Mouse (Mus musculus) kidney, adult 2 months (tissue): ENCODE data around the gene Lcn5. TPM values are rescaled to one million over a fixed set of nuclear protein-coding genes. Genes with fewer than 3 reads are reported as not detected.
"Not testable (repeated sequence)": the region's sequence is repeated elsewhere in the genome, so short reads cannot be mapped to it uniquely, and the experiment has no call there.

ENCODE experiments used
- DNase-seq: peaks from one replicate; pipeline ENCODE4 v3.0.0; 2021
- H3K27ac ChIP-seq: fragments of 200-500 bp; 2 replicates; pipeline ENCODE4 v1.5.1; 2012; ENCODE audit warnings: low read depth, low read length, control low read depth, inconsistent platforms; ENCODE audit not compliant: insufficient read depth
- H3K27me3 ChIP-seq: fragments of 200-500 bp; replicated peaks from 2 replicates; pipeline ENCODE4 v1.6.1; 2012; ENCODE audit warnings: mild to moderate bottlenecking, moderate library complexity, low read length, inconsistent platforms; ENCODE audit not compliant: control insufficient read depth, insufficient read depth
- H3K36me3 ChIP-seq: fragments of 200-500 bp; 2 replicates; pipeline ENCODE4 v1.6.1; 2012; ENCODE audit warnings: mild to moderate bottlenecking, moderate library complexity, low read length, inconsistent platforms; ENCODE audit not compliant: control insufficient read depth, insufficient read depth
- H3K4me1 ChIP-seq: fragments of 200-500 bp; 2 replicates; pipeline ENCODE4 v1.6.1; 2011; ENCODE audit warnings: low read length; ENCODE audit not compliant: control insufficient read depth, insufficient read depth
- H3K4me3 ChIP-seq: fragments of 200-500 bp; 2 replicates; pipeline ENCODE4 v1.5.1; 2011; ENCODE audit warnings: mild to moderate bottlenecking, low read depth, low read length, control low read depth; ENCODE audit not compliant: insufficient read depth
- CTCF ChIP-seq: fragments of 200-500 bp; conservative IDR thresholded peaks from 2 replicates; pipeline ENCODE4 v1.5.1; 2011; ENCODE audit warnings: low read depth, mild to moderate bottlenecking, control low read depth, low read length, moderate library complexity, mixed read lengths; ENCODE audit not compliant: insufficient read depth, insufficient read length
- POLR2A ChIP-seq: fragments of 200-500 bp; IDR thresholded peaks from one replicate; pipeline ENCODE4 v1.6.1; 2011; ENCODE audit warnings: low read depth, low read length, control low read depth
- WGBS: fragments of 180-500 bp; shearing (Covaris S2); methylation state at CpG from one replicate; pipeline ENCODE4 v1.1.7; 2018; 5-methylcytosine and 5-hydroxymethylcytosine counted together
- polyA plus RNA-seq: library from polyadenylated mRNA; depleted of rRNA; stranded (reverse); fragments of >200 nt; gene quantifications from 2 replicates; pipeline ENCODE4 v1.2.3, GENCODE M21; 2012; rRNA removed

Lcn5 gene
- polyA plus RNA-seq, 1 experiment, result not detected

- TF ChIP-seq CTCF (no peak), POLR2A (no peak)
- Histone ChIP-seq H3K4me3 (no peak overlapping the region), H3K27ac (no peak overlapping the region), H3K36me3 (no peaks in the 10 kb centered on the region), H3K4me1 (no peaks in the 10 kb centered on the region), H3K27me3 (no peaks in the 10 kb centered on the region)
- WGBS, result 76% methylated on average over 5 of the region's 5 CpGs
- DNase-seq, result no peak
These were observed 43.2 kb downstream of the Lcn5 start for GRCm38 (mm10) chr2:25701001-25701400.

GRCm38 (mm10) chr2:25703706-25704105 lies 46.0 kb downstream of the Lcn5 start:
- no peak overlapping the region for H3K27ac ChIP-seq
- H3K4me3 ChIP-seq, result no peak overlapping the region
- DNase-seq, result no peak
- no peak for TF ChIP-seq POLR2A
- TF ChIP-seq CTCF, result no peak
- no peaks in the 10 kb centered on the region for H3K4me1 ChIP-seq
- H3K36me3 ChIP-seq, result no peaks in the 10 kb centered on the region
- WGBS, result 67% methylated on average over 4 of the region's 4 CpGs
- H3K27me3 ChIP-seq, result no peaks in the 10 kb centered on the region

- peak within 1 kb of the TSS; percentile 81 for H3K4me3 ChIP-seq
- H3K4me1 ChIP-seq, result no peaks in the 10 kb centered on the region
- H3K36me3 ChIP-seq, result no peaks in the 10 kb centered on the region
- TF ChIP-seq POLR2A, result no peak
- TF ChIP-seq CTCF, result peak; percentile 65
- peak; percentile 73 for DNase-seq
- H3K27me3 ChIP-seq, result no peaks in the 10 kb centered on the region
- H3K27ac ChIP-seq, result no peak within 1 kb of the TSS
- under 1% methylated on average over 78 of the region's 78 CpGs for WGBS
These were observed 49.1 kb downstream of the Lcn5 start, which contains the start of gene Bmyc for GRCm38 (mm10) chr2:25706643-25707481. Gene Bmyc (plus strand): TSS chr2:25706739.

- DNase-seq, result peak; percentile 35
- no peaks in the 10 kb centered on the region for H3K27me3 ChIP-seq
- no peak overlapping the region for H3K4me3 ChIP-seq
These were observed 50.4 kb downstream of the Lcn5 start for GRCm38 (mm10) chr2:25708121-25708520.

GRCm38 (mm10) chr2:25709056-25709455 lies 51.3 kb downstream of the Lcn5 start:
- H3K4me3 ChIP-seq, H3K27ac ChIP-seq, H3K27me3 ChIP-seq, DNase-seq, H3K36me3 ChIP-seq, H3K4me1 ChIP-seq: not testable (repeated sequence)
- 100% methylated on average over 1 of the region's 1 CpGs for WGBS

More at GRCm38 (mm10) chr2:25708121-25708520, 50.4 kb downstream of the Lcn5 start:
- no peaks in the 10 kb centered on the region for H3K36me3 ChIP-seq
- 85% methylated on average over 2 of the region's 2 CpGs for WGBS
- H3K4me1 ChIP-seq, result no peaks in the 10 kb centered on the region
- no peak overlapping the region for H3K27ac ChIP-seq
- no peak for TF ChIP-seq POLR2A
- TF ChIP-seq CTCF, result no peak; the same call in 1 of the 2 replicates

- DNase-seq, H3K4me3 ChIP-seq, H3K27me3 ChIP-seq, H3K27ac ChIP-seq, H3K36me3 ChIP-seq, H3K4me1 ChIP-seq: not testable (repeated sequence)
- WGBS, result 63% methylated on average over 2 of the region's 2 CpGs
These were observed 52.0 kb downstream of the Lcn5 start for GRCm38 (mm10) chr2:25709791-25710190.

Other genes starting within 250 kb of the Lcn5 start
- gene Fut7, start 234.7 kb upstream of the Lcn5 start, polyA plus RNA-seq, result 0.19 and 0.80 TPM in 2 replicates
- gene Abca2, start 229.2 kb upstream of the Lcn5 start, polyA plus RNA-seq, result 51.0 and 64.0 TPM in 2 replicates
- gene Clic3, start 201.1 kb upstream of the Lcn5 start, polyA plus RNA-seq, result 104 and 130 TPM in 2 replicates
- gene Paxx, start 196.9 kb upstream of the Lcn5 start, polyA plus RNA-seq, result 49.0 and 53.2 TPM in 2 replicates
- gene Ptgds, start 187.9 kb upstream of the Lcn5 start, polyA plus RNA-seq, result 47.2 and 51.6 TPM in 2 replicates
- 0.18 TPM in 1 of 2 replicates, not detected in the other for gene Lcn12, start 164.0 kb upstream of the Lcn5 start, polyA plus RNA-seq
- 39.6 and 48.4 TPM in 2 replicates for gene Fbxw5, start 157.2 kb upstream of the Lcn5 start, polyA plus RNA-seq
- gene C8g, start 156.2 kb upstream of the Lcn5 start, polyA plus RNA-seq, result 20.6 and 22.0 TPM in 2 replicates
- gene Traf2, start 111.0 kb upstream of the Lcn5 start, polyA plus RNA-seq, result 14.8 and 15.3 TPM in 2 replicates
- gene Edf1, start 100.1 kb upstream of the Lcn5 start, polyA plus RNA-seq, result 195 and 198 TPM in 2 replicates
- 1.3 and 2.3 TPM in 2 replicates for gene Mamdc4, start 83.1 kb upstream of the Lcn5 start, polyA plus RNA-seq
- gene Phpt1, start 82.7 kb upstream of the Lcn5 start, polyA plus RNA-seq, result 74.9 and 92.3 TPM in 2 replicates
- 0.36 and 0.62 TPM in 2 replicates for gene Ajm1, start 76.2 kb upstream of the Lcn5 start, polyA plus RNA-seq
- gene Rabl6, start 49.4 kb upstream of the Lcn5 start, polyA plus RNA-seq, result 53.8 and 58.9 TPM in 2 replicates
- 0.03 TPM in 1 of 2 replicates, not detected in the other for gene Ccdc183, start 40.3 kb upstream of the Lcn5 start, polyA plus RNA-seq
- gene Tmem141, start 35.9 kb upstream of the Lcn5 start, polyA plus RNA-seq, result 37.7 and 43.2 TPM in 2 replicates
- gene Fcna, start 29.9 kb upstream of the Lcn5 start, polyA plus RNA-seq, result 1.7 and 3.4 TPM in 2 replicates
- not detected in 2 replicates for gene Lcn8, start 4.8 kb upstream of the Lcn5 start, polyA plus RNA-seq
- not detected in 2 replicates for gene Lcn6, start 18.8 kb downstream of the Lcn5 start, polyA plus RNA-seq
- gene Lcn10, start 24.8 kb downstream of the Lcn5 start, polyA plus RNA-seq, result not detected in 2 replicates
- not detected in 2 replicates for gene Obp2a, start 42.1 kb downstream of the Lcn5 start, polyA plus RNA-seq
- gene Bmyc, start 48.8 kb downstream of the Lcn5 start, polyA plus RNA-seq, result 14.0 and 14.2 TPM in 2 replicates
- not detected in 2 replicates for gene Obp2b, start 79.1 kb downstream of the Lcn5 start, polyA plus RNA-seq
- gene Lcn3, start 107.6 kb downstream of the Lcn5 start, polyA plus RNA-seq, result not detected in 2 replicates
- not detected in 2 replicates for gene Lcn11, start 119.1 kb downstream of the Lcn5 start, polyA plus RNA-seq
- not detected in 2 replicates for gene Gm13539, start 124.3 kb downstream of the Lcn5 start, polyA plus RNA-seq
- gene Glt6d1, start 157.9 kb downstream of the Lcn5 start, polyA plus RNA-seq, result not detected in 2 replicates
- gene Lcn9, start 165.2 kb downstream of the Lcn5 start, polyA plus RNA-seq, result not detected in 2 replicates
- 0.06 TPM in 1 of 2 replicates, not detected in the other for gene Sohlh1, start 189.3 kb downstream of the Lcn5 start, polyA plus RNA-seq
- 36.1 and 47.1 TPM in 2 replicates for gene Kcnt1, start 205.8 kb downstream of the Lcn5 start, polyA plus RNA-seq